Mouse (Mus musculus) intestine, embryonic 16.5 days (tissue): ENCODE data around the gene Rab20. TPM values are rescaled to one million over a fixed set of nuclear protein-coding genes. Genes with fewer than 3 reads are reported as not detected.
A peak's percentile ranks its signal among the peaks of the same experiment; 100 is the strongest.

Source experiments
- ATAC-seq: fragments of 200-750 bp; cut with Nextera tagmentation; 2 replicates; pipeline ENCODE4 v1.8.0; 2017; ENCODE audit warnings: moderate TSS enrichment, moderate library complexity
- H3K27ac ChIP-seq: fragments of 300-500 bp; sonication (generic); 2 replicates; pipeline ENCODE4 v1.5.1; 2014; ENCODE audit warnings: mild to moderate bottlenecking, low read length
- H3K27me3 ChIP-seq: fragments of 300-500 bp; sonication (generic); replicated peaks from 2 replicates; pipeline ENCODE4 v1.6.1; 2014; ENCODE audit warnings: low read length, control low read depth, mixed read lengths; ENCODE audit not compliant: control insufficient read depth, insufficient read depth
- H3K36me3 ChIP-seq: fragments of 300-500 bp; sonication (generic); 2 replicates; pipeline ENCODE4 v1.6.1; 2014; ENCODE audit warnings: low read length, control low read depth; ENCODE audit not compliant: control insufficient read depth, insufficient read depth
- H3K4me1 ChIP-seq: fragments of 300-500 bp; sonication (generic); 2 replicates; pipeline ENCODE4 v1.6.1; 2014; ENCODE audit warnings: low read length, control low read depth, mixed read lengths; ENCODE audit not compliant: control insufficient read depth, insufficient read depth
- H3K4me2 ChIP-seq: fragments of 300-500 bp; sonication (generic); 2 replicates; pipeline ENCODE4 v1.6.1; 2014; ENCODE audit warnings: low read depth, low read length, control low read depth
- H3K4me3 ChIP-seq: fragments of 300-500 bp; sonication (generic); 2 replicates; pipeline ENCODE4 v1.5.1; 2014; ENCODE audit warnings: mild to moderate bottlenecking, low read length
- H3K9ac ChIP-seq: fragments of 300-500 bp; sonication (generic); 2 replicates; pipeline ENCODE4 v1.6.1; 2014; ENCODE audit warnings: low read depth, low read length
- H3K9me3 ChIP-seq: fragments of 300-500 bp; sonication (generic); 2 replicates; pipeline ENCODE4 v1.6.1; 2016; ENCODE audit warnings: low read length, control low read depth; ENCODE audit not compliant: control insufficient read depth
- WGBS: fragments of 180-500 bp; shearing (Covaris S2); extraction: QIAGEN DNeasy Blood & Tissue Kit; methylation state at CpG from one replicate; pipeline ENCODE4 v1.1.7; 2014; 5-methylcytosine and 5-hydroxymethylcytosine counted together
- polyA plus RNA-seq: library from polyadenylated mRNA; unstranded; fragments of >200 nt; fragmentation: Nextera tagmentation; extraction: Ambion mirVana; gene quantifications from 2 replicates; pipeline ENCODE4 v1.2.1, GENCODE M21; 2015

The Rab20 gene
- polyA plus RNA-seq, 1 experiment from 2014 or later = 25.5 TPM

GRCm38 (mm10) chr8:11486142-11486541, 7.6 kb upstream of the Rab20 start:
- H3K9ac ChIP-seq = no peak overlapping the region
- 0 out of 2 replicates have a peak, but pooled peaks cover 3% of the 10 kb centered on the region for H3K27me3 ChIP-seq
- WGBS = 16% methylated on average over 7 of the region's 7 CpGs
- no peak for ATAC-seq
- H3K27ac ChIP-seq = no peak overlapping the region
- no peak overlapping the region for H3K4me3 ChIP-seq
- H3K4me1 ChIP-seq = peaks cover 6% of the 10 kb centered on the region; the same call in 1 of the 2 replicates
- no peak overlapping the region for H3K4me2 ChIP-seq
- H3K36me3 ChIP-seq = no peaks in the 10 kb centered on the region
- H3K9me3 ChIP-seq = no peaks in the 10 kb centered on the region

- Histone ChIP-seq H3K4me2 (no peak overlapping the region), H3K36me3 (no peaks in the 10 kb centered on the region), H3K27ac (no peak overlapping the region), H3K4me1 (peaks cover 14% of the 10 kb centered on the region), H3K9me3 (no peaks in the 10 kb centered on the region), H3K27me3 (no peaks in the 10 kb centered on the region; the same call in 1 of the 2 replicates), H3K4me3 (no peak overlapping the region), H3K9ac (no peak overlapping the region)
- no peak for ATAC-seq
- 53% methylated on average over 3 of the region's 3 CpGs for WGBS
Observed at GRCm38 (mm10) chr8:11482537-11482936, 4.0 kb upstream of the Rab20 start.

- H3K9me3 ChIP-seq = no peaks in the 10 kb centered on the region
- no peak overlapping the region for H3K4me2 ChIP-seq
- H3K36me3 ChIP-seq = no peaks in the 10 kb centered on the region
- no peak overlapping the region for H3K27ac ChIP-seq
- H3K9ac ChIP-seq = no peak overlapping the region
- WGBS = 54% methylated on average over 3 of the region's 3 CpGs
- H3K4me1 ChIP-seq = peaks cover 15% of the 10 kb centered on the region
- no peaks in the 10 kb centered on the region; the same call in 1 of the 2 replicates for H3K27me3 ChIP-seq
- H3K4me3 ChIP-seq = no peak overlapping the region
- no peak for ATAC-seq
Observed at GRCm38 (mm10) chr8:11481876-11482275, 3.4 kb upstream of the Rab20 start.

GRCm38 (mm10) chr8:11479591-11479990, 1.1 kb upstream of the Rab20 start:
- Histone ChIP-seq H3K4me3 (no peak overlapping the region), H3K4me2 (no peak overlapping the region), H3K9ac (peak overlapping the region; percentile 8; the same call in 1 of the 2 replicates), H3K27ac (no peak overlapping the region), H3K36me3 (no peaks in the 10 kb centered on the region), H3K4me1 (peaks cover 27% of the 10 kb centered on the region), H3K9me3 (no peaks in the 10 kb centered on the region), H3K27me3 (no peaks in the 10 kb centered on the region; the same call in 1 of the 2 replicates)
- no peak for ATAC-seq
- 31% methylated on average over 14 of the region's 14 CpGs for WGBS

GRCm38 (mm10) chr8:11478807-11479527, 457 bp upstream of the Rab20 start:
- ATAC-seq = peak; percentile 5; the same call in 1 of the 2 replicates
- Histone ChIP-seq H3K4me1 (peaks cover 34% of the 10 kb centered on the region), H3K4me2 (peak overlapping the region; percentile 99), H3K9me3 (no peaks in the 10 kb centered on the region), H3K9ac (peak overlapping the region; percentile 76; the same call in 1 of the 2 replicates), H3K4me3 (peak overlapping the region; percentile 67), H3K27ac (no peak overlapping the region; the same call in 1 of the 2 replicates), H3K36me3 (no peaks in the 10 kb centered on the region), H3K27me3 (no peaks in the 10 kb centered on the region; the same call in 1 of the 2 replicates)
- 8% methylated on average over 23 of the region's 23 CpGs for WGBS

GRCm38 (mm10) chr8:11477178-11477553, 1.3 kb downstream of the Rab20 start:
- H3K4me1 ChIP-seq = peaks cover 40% of the 10 kb centered on the region
- H3K36me3 ChIP-seq = no peaks in the 10 kb centered on the region
- H3K27ac ChIP-seq = peak overlapping the region; percentile 80
- peak; percentile 4; the same call in 1 of the 2 replicates for ATAC-seq
- 11% methylated on average over 9 of the region's 9 CpGs for WGBS
- no peaks in the 10 kb centered on the region; the same call in 1 of the 2 replicates for H3K27me3 ChIP-seq
- H3K9me3 ChIP-seq = no peaks in the 10 kb centered on the region
- peak overlapping the region; percentile 76 for H3K9ac ChIP-seq
- H3K4me2 ChIP-seq = peak overlapping the region; percentile 99
- H3K4me3 ChIP-seq = peak overlapping the region; percentile 67

- Histone ChIP-seq H3K27ac (peak overlapping the region; percentile 80), H3K4me1 (peaks cover 37% of the 10 kb centered on the region), H3K9ac (peak overlapping the region; percentile 76), H3K4me3 (peak overlapping the region; percentile 67), H3K36me3 (no peaks in the 10 kb centered on the region), H3K27me3 (no peaks in the 10 kb centered on the region; the same call in 1 of the 2 replicates), H3K9me3 (no peaks in the 10 kb centered on the region), H3K4me2 (peak overlapping the region; percentile 99)
- peak; percentile 12 for ATAC-seq
- 10% methylated on average over 24 of the region's 24 CpGs for WGBS
Observed at GRCm38 (mm10) chr8:11476338-11477177, 2.0 kb downstream of the Rab20 start.

- H3K27me3 ChIP-seq = no peaks in the 10 kb centered on the region; the same call in 1 of the 2 replicates
- H3K9me3 ChIP-seq = no peaks in the 10 kb centered on the region
- peak overlapping the region; percentile 80 for H3K27ac ChIP-seq
- WGBS = 14% methylated on average over 2 of the region's 2 CpGs
- no peak overlapping the region for H3K9ac ChIP-seq
- peaks cover 37% of the 10 kb centered on the region for H3K4me1 ChIP-seq
- H3K36me3 ChIP-seq = no peaks in the 10 kb centered on the region
- H3K4me2 ChIP-seq = peak overlapping the region; percentile 99; the same call in 1 of the 2 replicates
- ATAC-seq = no peak
- peak overlapping the region; percentile 67 for H3K4me3 ChIP-seq
Observed at GRCm38 (mm10) chr8:11475876-11476275, 2.6 kb downstream of the Rab20 start.

GRCm38 (mm10) chr8:11475397-11475796, 3.1 kb downstream of the Rab20 start:
- 18% methylated on average over 9 of the region's 10 CpGs for WGBS
- H3K4me2 ChIP-seq = no peak overlapping the region
- H3K9ac ChIP-seq = no peak overlapping the region
- no peak overlapping the region for H3K4me3 ChIP-seq
- H3K36me3 ChIP-seq = no peaks in the 10 kb centered on the region
- ATAC-seq = no peak
- H3K27ac ChIP-seq = no peak overlapping the region
- H3K4me1 ChIP-seq = peaks cover 37% of the 10 kb centered on the region
- H3K27me3 ChIP-seq = no peaks in the 10 kb centered on the region; the same call in 1 of the 2 replicates
- no peaks in the 10 kb centered on the region for H3K9me3 ChIP-seq
